Mouse (Mus musculus) ES-Bruce4 (cell line): Measurements from ENCODE around the gene Ndufa12. TPM values are rescaled to one million over a fixed set of nuclear protein-coding genes. Genes with fewer than 3 reads are reported as not detected.

Source experiments
- H3K27ac ChIP-seq: 2 replicates; pipeline ENCODE4 v1.5.1; 2012; ENCODE audit warnings: low read length, inconsistent platforms; ENCODE audit not compliant: insufficient read depth
- H3K27me3 ChIP-seq: 2 replicates; pipeline ENCODE4 v1.6.1; 2012; ENCODE audit warnings: mild to moderate bottlenecking, low read length, inconsistent platforms; ENCODE audit not compliant: control insufficient read depth, poor library complexity, insufficient read depth, severe bottlenecking
- H3K36me3 ChIP-seq: 2 replicates; pipeline ENCODE4 v1.6.1; 2012; ENCODE audit warnings: inconsistent platforms, mild to moderate bottlenecking, low read length, moderate library complexity; ENCODE audit not compliant: control insufficient read depth, poor library complexity, insufficient read depth, severe bottlenecking
- H3K4me1 ChIP-seq: one replicate; pipeline ENCODE4 v1.8.1; 2011; ENCODE audit warnings: low read length; ENCODE audit not compliant: control insufficient read depth, insufficient read depth
- H3K4me3 ChIP-seq: 2 replicates; pipeline ENCODE4 v1.5.1; 2011; ENCODE audit warnings: low read depth, mild to moderate bottlenecking, low read length
- H3K9ac ChIP-seq: 2 replicates; pipeline ENCODE4 v1.6.1; 2012; ENCODE audit warnings: low read depth, mild to moderate bottlenecking, inconsistent platforms; ENCODE audit not compliant: poor library complexity, severe bottlenecking
- H3K9me3 ChIP-seq: replicated peaks from 2 replicates; pipeline ENCODE4 v1.6.1; 2012; ENCODE audit warnings: mild to moderate bottlenecking, low read length, inconsistent platforms; ENCODE audit not compliant: control insufficient read depth, poor library complexity, insufficient read depth, severe bottlenecking
- CTCF ChIP-seq: IDR thresholded peaks from one replicate; pipeline ENCODE4 v1.8.1; 2011; ENCODE audit warnings: low read depth, low read length
- EP300 ChIP-seq: IDR thresholded peaks from 2 replicates; pipeline ENCODE4 v1.6.1; 2011; ENCODE audit warnings: low read depth, low read length; ENCODE audit not compliant: insufficient read depth
- POLR2A ChIP-seq: IDR thresholded peaks from one replicate; pipeline ENCODE4 v1.8.1; 2011; ENCODE audit warnings: low read length; ENCODE audit not compliant: insufficient read depth
- polyA plus RNA-seq: library from polyadenylated mRNA; stranded (reverse); fragments of >200 nt; gene quantifications from 2 replicates; pipeline ENCODE4 v1.2.4, GENCODE M21; 2011; ENCODE audit warnings: low read depth; ENCODE audit not compliant: missing spikeins, insufficient read depth, insufficient read length

The Ndufa12 gene
- 320 and 329 TPM in 2 replicates for polyA plus RNA-seq

DNA sequence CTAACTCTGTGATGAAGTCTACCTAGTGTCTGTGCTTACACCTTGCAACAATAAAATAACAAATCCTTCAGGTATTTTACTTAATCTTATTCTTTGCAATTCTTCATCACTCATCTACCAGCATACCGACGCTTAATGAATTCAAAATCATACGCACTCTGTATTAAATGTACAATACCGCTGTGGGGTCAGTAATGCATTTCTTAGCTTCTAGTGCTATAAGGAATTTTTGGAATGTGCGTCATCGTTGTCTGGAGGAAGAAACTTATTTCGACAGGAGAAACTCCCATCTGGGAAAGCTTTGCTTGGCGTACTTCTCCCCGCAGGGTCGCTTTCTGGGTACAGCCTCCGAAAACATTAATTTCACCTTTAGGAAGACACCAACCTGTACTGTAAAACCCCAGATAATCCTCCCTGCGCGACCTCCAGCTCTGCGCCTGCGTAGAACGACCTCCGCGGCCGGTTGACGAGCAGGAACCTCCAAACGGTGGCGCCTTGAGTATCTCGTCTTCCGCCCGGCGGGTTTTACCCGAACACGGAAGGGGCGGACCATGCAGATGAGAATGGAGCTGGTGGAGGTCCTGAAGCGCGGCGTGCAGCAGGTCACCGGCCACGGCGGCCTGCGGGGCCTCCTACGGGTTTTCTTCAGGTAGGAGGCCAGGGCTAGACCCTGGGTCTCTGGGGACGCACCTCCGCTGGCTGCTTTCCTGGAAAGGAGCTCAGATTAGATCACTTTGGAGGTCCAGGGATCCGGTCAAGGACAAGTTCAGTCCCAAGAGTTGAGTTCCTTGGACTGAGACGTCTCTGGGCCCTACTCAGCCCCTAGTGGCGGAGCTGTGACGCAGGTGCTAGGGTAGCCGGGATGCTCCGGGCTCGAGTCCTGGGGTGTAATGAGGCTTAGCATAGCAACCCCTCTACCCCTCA lies at the start of gene Ndufa12:
Gene Ndufa12, plus strand, starts transcription at position 239 of the 924 bp plus-strand sequence.
- H3K9me3 ChIP-seq = no peaks in the 10 kb centered on the region
- H3K27me3 ChIP-seq = no peaks in the 10 kb centered on the region
- peaks cover 7% of the 10 kb centered on the region for H3K36me3 ChIP-seq
- no peaks in the 10 kb centered on the region for H3K4me1 ChIP-seq
- H3K27ac ChIP-seq = no peak within 1 kb of the TSS
- TF ChIP-seq CTCF (peak; percentile 39), EP300 (peak; percentile 61; the same call in 1 of the 2 replicates), POLR2A (peak; percentile 65)
- peak within 1 kb of the TSS; percentile 85 for H3K9ac ChIP-seq
- H3K4me3 ChIP-seq = peak within 1 kb of the TSS; percentile 93

DNA sequence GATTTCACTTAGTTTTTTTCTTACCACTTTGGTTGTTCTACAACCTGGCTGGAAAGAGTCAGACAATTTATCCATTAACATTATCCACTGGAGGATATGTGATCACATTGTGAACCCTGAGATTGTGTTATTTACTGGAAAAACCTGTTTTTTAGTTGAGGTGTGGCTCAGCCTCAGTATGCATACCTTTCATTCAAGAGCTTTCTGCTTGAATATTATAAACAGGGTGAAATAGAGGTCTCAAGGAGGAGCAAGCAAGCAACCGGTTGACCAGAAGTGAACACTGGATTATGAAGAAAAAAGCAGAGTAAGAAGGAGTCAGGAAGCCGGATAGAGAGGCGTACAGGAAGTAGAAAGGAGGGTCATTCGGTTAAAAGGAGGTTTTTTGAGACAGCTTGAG lies 47.0 kb upstream of the Ndufa12 start:
- peak overlapping the region; percentile 55 for H3K27ac ChIP-seq
- no peaks in the 10 kb centered on the region for H3K36me3 ChIP-seq
- no peaks in the 10 kb centered on the region for H3K27me3 ChIP-seq
- H3K9me3 ChIP-seq = no peaks in the 10 kb centered on the region
- no peak overlapping the region for H3K9ac ChIP-seq
- H3K4me1 ChIP-seq = peaks cover 2% of the 10 kb centered on the region
- TF ChIP-seq CTCF = no peak
- no peak for TF ChIP-seq POLR2A
- TF ChIP-seq EP300 = no peak
- no peak overlapping the region for H3K4me3 ChIP-seq

DNA sequence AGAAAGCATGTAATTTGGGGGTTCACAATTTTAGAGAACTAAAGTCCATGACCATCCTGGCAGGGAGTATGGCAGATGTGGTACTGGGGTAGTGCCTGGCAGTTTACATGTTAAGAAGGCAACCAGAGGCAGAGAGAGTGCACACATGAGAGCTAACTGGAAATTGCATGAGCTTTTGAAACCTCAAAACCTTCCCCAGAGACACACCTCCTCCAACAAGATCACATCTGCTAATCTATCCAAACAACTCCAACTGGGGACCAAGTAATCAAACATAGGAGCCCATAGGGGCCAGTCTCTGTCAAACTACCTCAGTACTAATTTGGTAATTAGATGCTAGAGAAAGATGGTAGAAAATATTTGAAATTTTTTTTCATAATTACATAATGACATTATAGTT lies 44.7 kb upstream of the Ndufa12 start:
- Histone ChIP-seq H3K27ac (no peak overlapping the region), H3K4me1 (peaks cover 2% of the 10 kb centered on the region), H3K9ac (no peak overlapping the region), H3K27me3 (no peaks in the 10 kb centered on the region), H3K36me3 (0 out of 2 replicates have a peak, but pooled peaks cover 2% of the 10 kb centered on the region), H3K4me3 (no peak overlapping the region), H3K9me3 (no peaks in the 10 kb centered on the region)
- TF ChIP-seq POLR2A = no peak
- TF ChIP-seq CTCF = no peak
- TF ChIP-seq EP300 = no peak

DNA sequence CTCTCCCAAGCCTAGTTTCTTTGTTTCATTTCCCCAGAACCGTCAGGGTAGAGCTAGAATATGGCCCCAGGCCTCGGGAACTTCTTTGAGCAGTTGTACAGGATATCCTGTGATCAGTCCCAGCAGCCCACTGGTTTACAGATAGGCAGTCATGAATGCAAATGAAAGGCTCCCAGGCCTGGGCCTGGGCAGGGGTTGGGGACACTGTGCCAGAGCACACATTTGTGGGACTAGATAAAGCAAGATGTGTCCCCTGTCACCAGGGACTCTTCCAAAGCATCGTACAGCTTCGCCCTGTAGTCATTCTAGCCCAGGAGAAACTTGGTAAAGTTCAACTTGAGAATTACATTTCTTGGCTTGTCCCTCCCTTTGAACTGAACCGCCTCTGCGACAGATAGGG lies 39.6 kb upstream of the Ndufa12 start:
- Histone ChIP-seq H3K9ac (no peak overlapping the region), H3K4me1 (no peaks in the 10 kb centered on the region), H3K9me3 (no peaks in the 10 kb centered on the region), H3K27ac (no peak overlapping the region), H3K36me3 (0 out of 2 replicates have a peak, but pooled peaks cover 2% of the 10 kb centered on the region), H3K27me3 (no peaks in the 10 kb centered on the region), H3K4me3 (no peak overlapping the region)
- no peak for TF ChIP-seq EP300
- TF ChIP-seq CTCF = no peak
- no peak for TF ChIP-seq POLR2A

DNA sequence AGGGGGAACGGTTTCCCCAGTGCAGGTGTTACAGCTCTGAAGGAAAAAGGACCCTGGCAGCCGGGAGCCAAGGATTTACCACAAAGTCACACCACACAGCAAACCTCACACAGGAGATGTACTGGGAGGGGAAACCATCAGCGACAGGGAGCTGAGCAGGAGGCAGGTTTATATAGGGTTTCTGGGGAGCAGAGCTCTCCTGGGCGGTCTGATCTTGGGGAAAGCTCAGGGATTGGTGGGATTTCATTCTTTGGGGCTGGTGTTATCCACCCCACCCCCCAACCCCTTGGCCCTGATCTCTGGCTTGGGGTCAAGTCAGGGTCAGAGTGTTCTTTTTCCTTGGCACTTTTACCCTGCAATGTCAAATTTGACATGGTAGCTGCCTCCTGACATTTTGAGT lies 39.1 kb upstream of the Ndufa12 start:
- H3K9me3 ChIP-seq = no peaks in the 10 kb centered on the region
- TF ChIP-seq CTCF = no peak
- no peak for TF ChIP-seq EP300
- no peak for TF ChIP-seq POLR2A
- H3K27me3 ChIP-seq = no peaks in the 10 kb centered on the region
- H3K9ac ChIP-seq = no peak overlapping the region
- 0 out of 2 replicates have a peak, but pooled peaks cover 4% of the 10 kb centered on the region for H3K36me3 ChIP-seq
- H3K27ac ChIP-seq = no peak overlapping the region
- no peaks in the 10 kb centered on the region for H3K4me1 ChIP-seq
- H3K4me3 ChIP-seq = no peak overlapping the region

DNA sequence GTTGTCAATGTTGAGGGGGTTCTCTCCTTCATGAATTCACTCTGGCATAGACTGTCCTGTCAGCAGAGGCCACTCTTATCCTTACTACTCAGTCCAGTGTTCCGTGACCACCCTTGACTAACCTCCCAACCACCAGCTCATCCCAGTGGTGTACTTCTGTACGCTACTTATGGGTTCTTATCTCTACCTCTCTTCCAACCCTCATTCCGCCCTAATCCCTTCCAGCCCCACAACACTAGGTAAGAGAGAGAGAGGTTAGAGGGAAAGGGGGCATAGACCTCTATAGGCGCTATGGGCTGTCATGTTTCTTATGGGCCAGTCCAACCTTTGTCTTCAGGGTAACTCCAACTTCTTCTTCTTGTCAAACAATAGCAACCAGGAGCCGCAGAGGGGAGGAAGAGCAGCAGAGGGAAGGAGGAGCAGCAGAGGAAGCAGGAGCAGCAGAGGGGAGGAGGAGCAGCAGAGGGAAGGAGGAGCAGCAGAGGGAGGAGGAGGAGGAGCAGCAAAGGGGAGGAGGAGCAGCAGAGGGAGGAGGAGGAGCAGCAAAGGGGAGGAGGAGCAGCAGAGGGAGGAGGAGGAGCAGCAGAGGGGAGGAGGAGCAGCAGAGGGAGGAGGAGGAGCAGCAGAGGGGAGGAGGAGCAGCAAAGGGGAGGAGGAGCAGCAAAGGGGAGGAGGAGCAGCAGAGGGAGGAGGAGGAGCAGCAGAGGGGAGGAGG lies 37.3 kb upstream of the Ndufa12 start:
- no peak overlapping the region for H3K4me3 ChIP-seq
- no peak overlapping the region for H3K27ac ChIP-seq
- H3K36me3 ChIP-seq = 0 out of 2 replicates have a peak, but pooled peaks cover 4% of the 10 kb centered on the region
- H3K9me3 ChIP-seq = no peaks in the 10 kb centered on the region
- TF ChIP-seq EP300 (no peak), POLR2A (no peak), CTCF (no peak)
- H3K27me3 ChIP-seq = no peaks in the 10 kb centered on the region
- no peaks in the 10 kb centered on the region for H3K4me1 ChIP-seq
- H3K9ac ChIP-seq = no peak overlapping the region
